Mouse (Mus musculus): ENCODE measurements around the gene Tbc1d9.

DNA sequence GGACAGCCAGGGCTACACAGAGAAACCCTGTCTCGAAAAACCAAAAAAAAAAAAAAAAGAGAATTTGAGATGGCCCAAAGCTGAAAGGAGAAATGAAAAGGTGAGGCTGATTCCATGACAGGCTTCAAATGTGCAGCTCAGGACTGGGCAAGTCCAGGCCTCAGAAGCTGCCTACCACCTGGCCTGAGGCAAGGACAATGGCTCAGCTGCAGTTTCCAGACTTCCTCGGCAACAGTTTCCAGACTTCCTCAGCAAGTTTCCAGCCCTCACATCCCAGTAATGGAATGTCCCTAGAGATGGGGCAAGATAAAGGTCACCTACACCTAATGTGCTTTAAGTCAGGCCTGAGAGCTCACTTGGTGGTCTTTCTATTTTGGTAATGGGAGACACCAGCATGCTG lies 13.1 kb upstream of the Tbc1d9 start:
- no peak for TF ChIP-seq CTCF (IDR thresholded peaks at IDR 0.05; ENCODE audit: low read depth)
- no peak for TF ChIP-seq EP300 (IDR thresholded peaks at IDR 0.05; ENCODE audit: low read depth)

Measured in heart, postnatal 0 days (tissue).